Mouse (Mus musculus) kidney, adult 8-10 months (tissue): ENCODE results near the gene Cyth1.

Experiments used
- DNase-seq, 2 experiments: peaks; one replicate each; pipeline ENCODE4 v3.0.0; 2022

Cyth1 gene

DNA sequence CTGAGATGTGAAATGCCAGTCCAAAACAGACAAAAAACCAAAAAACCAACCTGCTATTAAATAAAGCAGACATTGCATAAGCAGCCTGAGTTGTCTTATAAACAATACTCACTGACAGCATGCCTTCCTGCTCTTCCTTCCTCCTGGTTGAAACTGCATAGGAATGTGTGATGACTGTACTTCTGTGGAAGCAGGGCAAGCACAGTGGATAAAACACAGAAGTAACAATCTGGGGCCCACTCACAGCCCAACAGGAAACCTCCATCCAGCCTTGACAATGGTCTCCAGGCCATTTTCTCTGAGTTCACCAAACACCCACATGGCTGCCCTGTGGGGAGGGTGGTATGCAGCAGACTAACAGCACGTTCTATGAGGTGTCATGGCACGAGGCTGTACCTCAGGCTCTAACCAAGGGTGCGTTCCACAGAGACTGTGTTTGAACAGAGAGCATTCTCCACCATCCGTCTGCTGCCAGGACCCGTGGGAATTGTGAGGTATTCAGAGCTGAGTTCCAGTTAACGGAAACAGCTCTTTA is 26.0 kb downstream of the Cyth1 start:
- DNase-seq, result no peak

DNA sequence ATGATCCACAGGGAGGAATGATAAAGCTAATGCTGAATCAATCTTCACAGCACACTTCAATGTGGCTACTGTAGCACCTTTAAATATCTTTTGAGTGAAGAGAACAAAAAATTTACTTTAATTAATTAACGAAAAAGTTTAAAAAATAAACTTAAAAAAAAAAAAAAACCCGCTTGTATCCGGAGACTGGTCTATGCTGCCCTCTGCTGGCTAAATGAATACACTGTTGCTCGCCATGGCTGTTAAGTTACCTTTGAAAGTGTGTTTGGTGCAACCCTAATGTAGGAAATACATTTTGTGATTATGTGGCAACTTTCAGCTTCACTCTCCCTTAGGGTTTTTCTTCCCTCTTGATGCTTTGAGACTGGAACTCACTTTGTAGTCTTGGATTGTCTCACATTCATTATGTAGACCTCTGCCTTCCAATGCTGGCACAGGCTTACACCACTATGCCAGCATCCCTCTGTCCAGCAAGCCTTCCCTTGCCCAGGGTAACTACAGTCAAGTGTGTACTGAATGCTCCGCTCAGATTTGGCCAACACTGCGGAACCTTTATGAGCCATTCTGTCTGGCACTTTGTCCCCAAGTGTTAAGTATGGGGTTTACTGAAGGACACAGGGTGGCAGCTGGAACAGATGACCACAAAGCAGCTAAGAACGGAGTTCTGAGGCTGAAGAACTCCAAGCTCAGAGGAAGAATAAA is 27.7 kb downstream of the Cyth1 start:
- peak in 1 of 2 experiments; percentile 72 for DNase-seq

DNA sequence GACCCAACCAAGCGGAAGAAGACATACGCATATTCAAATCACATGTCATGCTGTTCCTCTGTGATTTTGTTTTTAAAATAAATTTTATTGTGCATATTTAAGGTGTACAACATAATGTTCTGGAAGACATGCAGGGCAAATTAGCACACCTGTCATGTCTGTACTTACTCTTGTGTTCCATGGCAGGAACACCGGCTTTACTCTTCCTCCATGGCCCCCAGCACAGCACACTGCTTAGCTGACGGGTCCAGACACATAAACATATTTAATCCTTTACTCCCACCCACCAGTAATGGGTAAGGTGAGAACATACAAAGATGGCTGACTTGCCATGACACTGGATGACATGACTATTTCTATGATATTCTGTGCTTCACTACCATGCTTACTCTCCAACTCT is 29.3 kb downstream of the Cyth1 start:
- no peak for DNase-seq

DNA sequence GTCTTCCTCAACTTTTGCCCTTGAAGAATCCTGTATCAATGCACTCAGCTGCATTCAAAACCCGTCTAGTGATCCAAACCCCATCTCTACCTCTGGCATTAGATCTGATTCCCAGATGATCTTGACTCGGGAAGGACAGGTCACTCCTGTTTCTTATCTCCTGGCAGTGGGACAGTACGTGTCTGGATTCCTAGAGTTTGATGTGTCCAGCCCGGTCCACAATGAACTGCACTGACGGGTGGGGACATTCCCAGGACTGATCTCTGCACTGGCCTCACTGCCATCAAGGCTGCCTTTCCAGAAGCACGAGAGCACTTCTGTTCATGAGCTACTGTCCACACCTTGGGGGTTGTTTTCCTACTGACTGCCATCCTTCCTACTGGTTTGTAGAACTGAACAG is 31.9 kb downstream of the Cyth1 start:
- DNase-seq, result no peak

DNA sequence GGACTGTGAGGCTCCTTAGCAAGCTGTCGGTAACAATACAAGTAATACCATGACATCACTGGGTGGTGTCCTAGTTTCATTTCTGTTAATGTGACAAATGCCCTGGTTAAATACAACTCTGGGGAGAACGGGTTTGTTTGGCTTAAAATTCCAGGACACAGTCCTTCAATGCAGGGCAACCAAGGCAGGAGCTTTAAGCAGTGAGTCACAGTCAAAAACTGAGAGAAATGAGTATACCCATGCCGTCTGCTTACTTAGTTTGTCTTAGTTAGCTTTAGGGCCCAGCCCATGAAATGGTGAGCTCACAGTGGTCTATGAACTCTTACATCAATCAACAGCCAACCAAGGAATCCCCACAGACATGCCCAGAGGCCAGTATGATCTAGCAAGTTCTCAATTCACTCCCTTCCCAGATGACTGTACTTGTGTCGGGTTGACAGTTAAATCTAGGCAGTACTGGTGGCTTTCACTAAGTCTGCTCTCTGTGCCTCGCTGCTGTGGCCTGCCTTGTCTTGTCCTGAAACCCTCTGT is 32.4 kb downstream of the Cyth1 start:
- no peak for DNase-seq

DNA sequence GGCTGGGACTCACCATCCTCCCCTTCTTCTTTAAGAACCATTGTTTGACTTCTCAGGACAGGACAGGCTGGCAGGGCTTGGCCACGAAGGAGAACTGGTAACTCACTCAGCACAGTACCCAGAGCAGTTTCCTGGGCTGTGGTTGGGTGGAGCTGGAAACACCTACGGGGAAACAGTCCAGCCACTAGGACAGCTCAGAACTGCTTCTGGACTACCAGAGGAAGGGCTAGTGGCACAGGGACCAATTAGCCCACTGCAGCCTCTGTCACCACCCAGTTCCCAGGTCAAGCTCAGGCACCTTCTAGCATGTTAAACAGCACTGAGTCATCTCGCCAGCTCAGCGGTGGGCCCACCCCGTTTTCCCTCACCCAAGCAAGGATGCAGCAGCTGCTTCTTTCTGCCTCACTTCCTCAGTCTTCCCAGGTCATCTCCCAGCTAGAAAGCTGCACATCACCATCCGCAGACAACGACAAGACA is 35.7 kb downstream of the Cyth1 start:
- DNase-seq, result no peak

DNA sequence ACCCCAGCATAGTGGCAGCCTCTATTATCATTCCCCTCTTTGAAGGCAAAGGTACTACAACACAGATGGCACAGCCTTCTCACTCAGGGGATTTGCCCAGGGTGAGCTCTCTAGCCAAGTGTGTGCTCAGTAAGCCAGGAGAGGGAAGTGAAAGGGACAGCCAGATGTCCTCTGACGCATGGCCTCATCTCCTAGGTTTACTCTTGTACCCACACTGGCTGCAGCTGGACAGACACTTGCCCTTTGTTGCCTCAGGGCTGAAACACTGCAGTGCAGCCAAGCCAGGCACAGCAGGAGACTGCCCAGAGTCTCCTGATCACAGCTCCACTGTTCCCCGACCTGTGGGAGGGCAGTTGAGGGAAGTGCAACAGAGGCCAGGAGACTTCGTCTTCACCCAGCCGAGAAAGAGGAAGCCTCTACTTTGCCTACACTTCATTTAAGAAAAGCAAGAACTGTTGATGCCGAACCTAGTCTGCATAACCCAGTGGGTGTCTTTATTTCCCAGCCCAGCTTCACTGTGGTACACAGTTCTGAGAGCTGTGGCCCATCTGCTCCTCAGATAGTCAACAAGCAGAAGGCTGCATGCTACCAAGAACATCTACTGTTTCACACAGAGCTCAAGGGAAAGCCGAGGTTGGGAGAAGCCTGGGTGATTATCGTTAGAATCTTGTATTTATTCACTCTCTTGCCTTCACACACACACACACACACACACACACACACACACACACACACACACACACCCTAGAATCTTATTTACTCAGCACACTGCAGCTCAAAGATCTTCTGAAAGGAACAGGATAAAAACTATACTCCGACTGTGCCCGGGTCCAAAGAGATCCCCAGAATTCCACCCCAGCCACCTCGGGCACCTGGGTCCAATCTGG is 36.4 kb downstream of the Cyth1 start:
- DNase-seq, result peak; percentile 55 to 63

DNA sequence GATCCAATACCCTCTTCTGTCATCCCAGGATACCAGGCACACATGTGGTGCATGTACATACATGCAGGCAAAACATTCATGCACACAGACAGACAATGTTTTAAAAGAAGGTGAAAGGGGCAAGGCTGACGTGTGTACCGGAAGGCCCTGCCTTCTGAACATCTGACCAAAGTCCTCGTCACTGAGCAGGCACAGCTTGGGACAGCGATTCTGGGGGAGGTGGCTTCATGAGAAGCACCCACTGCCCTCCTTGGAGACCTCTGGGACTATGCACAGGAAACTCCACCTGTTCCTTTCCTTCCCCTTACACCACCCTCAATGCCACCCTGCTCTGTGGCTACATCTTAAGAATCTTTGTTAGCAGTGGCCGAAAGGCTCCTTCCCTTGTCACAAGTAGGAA is 37.4 kb downstream of the Cyth1 start:
- DNase-seq, result peak in 1 of 2 experiments; percentile 45

DNA sequence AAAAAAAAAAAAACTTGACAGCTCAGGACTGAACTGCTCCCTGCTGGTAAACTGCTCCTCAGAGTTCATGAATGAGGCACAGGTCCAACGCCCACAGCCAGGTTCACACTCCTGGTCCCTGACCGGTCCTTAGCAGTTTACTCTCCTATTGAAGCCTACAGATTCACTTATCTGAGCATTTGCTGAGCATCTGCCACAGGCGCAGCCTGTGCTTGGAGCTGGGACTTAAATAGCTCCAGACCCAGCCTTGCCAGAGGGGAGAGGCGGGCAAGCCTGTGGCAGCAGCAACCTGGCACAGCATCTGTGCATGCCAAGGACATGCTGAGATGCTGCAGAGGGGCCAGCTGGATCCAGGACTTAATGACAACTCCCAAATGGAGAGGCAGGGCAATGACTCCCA is 38.3 kb downstream of the Cyth1 start:
- DNase-seq, result no peak

DNA sequence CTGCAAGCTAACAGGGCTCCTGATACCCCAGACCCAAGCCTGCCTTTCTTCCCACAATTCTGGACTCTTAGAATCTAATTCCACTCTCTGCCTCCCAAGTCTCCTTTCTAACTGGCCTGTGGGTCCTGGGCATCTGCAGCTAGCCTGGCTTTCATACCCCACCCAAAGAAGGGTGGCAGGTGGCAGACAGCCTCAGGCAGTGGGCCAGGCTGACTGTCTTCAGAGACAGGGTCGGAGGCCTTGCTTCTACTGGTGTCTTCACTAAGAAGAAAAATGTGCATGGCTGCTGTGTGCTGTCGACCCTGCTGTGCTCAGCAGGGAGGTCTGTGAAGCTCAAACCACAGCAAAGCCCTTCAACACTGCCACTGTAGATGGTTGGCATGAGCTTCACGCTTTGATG is 39.0 kb downstream of the Cyth1 start:
- DNase-seq, result no peak

DNA sequence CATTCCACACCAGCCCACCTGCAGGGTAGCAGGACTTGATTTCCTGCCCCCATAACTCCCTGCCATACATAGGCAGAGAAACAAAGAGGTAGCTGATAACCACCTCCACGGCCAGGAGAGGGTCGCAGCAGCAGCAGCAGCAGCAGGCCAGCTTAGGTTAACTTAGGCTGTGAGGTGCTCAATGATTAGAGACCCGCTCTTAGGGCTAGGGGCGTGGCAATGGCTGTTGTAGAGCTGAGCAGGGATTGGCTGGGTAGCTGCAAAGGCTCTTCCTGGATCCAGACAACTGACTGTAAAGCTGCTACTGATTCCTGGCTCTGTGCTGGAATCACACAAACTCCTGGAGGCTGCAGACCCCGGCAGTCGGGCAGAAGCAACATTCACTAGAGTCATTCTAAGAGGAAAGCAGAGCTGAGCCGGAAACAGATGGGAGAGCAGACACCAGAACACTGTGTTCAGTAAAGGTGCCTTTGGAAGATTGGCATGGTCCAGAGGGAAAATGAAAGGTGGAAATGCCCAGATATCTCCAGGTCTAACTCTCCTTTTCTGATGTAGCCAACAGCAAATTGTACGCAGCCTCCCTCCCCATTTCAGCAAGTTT is 39.6 kb downstream of the Cyth1 start:
- no peak for DNase-seq

DNA sequence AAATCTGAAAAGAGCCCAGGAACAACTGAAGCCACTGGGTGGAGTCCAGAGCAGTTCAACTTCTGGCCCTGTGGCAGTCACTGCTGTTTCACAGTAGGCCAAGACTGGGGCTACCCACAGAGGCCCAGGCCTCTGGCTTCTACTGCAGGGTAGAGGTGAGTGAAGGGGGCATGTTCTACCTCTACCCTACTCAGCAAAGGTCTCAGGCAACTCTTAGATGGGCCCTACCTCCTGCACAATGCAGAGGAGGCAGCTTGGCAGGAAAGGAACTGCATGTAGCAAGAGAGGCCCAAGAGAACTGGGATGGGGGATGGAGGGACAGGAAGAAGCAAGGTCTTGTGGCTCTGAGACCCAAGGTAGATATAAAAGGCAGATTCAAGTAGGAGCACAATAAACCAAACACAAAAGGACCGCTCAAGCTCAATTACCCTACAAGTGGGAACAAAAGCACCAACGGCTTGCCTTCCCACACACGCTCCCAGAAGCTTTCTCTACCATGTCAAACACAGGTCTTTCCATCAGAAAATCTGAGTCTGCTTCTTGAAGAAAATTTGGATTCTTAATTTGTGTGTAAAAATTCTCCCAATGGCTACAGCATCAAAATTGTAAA is 40.9 kb downstream of the Cyth1 start:
- DNase-seq, result no peak

DNA sequence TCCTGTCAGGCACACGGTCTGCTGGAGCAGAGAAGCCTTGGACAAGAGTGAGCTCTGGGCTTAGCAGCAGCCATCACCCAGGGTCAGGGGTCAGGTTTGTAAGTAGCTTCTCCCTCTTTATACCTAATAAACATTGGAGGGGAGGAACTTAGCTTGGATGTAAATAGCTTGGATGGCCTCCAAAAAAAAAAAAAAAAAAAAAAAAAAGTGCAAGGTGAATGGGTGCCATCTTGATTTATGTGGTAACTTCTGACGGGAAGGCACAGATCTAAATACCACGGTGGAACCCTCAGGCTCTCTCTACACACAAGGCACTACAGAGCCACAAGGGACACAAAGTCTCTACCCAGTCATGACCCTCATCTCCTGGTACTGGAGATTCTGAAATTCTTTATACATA is 42.1 kb downstream of the Cyth1 start:
- DNase-seq, result no peak

DNA sequence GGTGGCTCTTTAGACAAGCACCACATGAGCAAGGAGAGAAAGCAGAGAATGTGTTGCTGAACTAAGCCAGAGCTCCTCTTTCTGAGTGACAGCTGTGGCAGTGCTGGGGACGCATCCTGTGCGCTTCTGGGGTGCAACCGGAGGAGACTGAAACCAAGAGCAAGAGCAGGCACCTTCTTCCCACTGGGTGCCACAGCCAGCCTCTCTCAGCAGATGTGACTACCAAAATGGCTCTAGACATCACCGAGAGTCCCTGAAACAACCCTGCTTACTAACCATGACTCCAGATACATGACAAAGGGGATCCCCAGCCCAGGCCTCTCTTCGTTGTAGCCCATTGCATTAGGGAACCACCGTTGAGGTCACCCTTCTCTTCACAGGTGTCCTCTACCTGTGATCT is 44.9 kb downstream of the Cyth1 start:
- no peak for DNase-seq

DNA sequence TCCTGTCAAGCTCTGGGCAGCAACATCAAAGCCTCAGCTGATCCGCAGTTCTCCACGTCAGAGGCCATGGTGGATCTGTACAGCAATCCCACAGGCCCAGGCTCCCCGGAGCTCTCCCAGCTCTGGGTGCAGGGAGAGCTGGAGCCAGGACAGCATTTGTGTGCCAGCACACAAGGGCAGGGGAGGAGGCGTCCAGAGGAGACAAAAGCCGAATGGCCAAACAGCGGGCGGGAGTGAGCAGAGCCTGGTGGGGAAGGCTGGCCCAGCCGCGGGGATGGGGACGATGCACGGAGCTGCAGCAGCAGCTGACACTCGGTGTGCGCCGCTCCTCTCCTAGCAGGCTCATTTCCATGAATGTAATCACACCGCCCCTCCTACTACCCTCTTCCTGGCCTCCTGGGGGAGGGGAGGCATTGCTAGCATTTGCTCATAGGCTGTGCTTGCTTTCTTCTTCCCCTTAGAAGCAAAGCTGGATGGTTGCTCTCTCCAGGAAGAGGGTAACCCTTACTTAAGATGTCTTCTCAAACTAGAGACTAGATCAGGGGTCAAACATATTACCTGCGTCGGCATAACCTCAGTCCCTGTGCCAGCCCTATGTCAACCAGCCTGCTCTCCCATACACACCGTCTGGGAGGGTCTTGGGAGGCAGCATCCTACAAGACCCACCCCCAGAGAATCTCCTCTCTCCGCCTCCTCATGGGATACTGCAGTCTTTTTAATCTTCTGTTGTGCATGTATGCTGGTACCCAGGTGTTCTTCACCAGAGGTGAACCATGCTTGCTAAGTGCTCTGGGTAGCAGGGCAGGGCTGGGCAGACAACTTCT is 45.8 kb downstream of the Cyth1 start:
- DNase-seq, result peak; percentile 32 to 46

DNA sequence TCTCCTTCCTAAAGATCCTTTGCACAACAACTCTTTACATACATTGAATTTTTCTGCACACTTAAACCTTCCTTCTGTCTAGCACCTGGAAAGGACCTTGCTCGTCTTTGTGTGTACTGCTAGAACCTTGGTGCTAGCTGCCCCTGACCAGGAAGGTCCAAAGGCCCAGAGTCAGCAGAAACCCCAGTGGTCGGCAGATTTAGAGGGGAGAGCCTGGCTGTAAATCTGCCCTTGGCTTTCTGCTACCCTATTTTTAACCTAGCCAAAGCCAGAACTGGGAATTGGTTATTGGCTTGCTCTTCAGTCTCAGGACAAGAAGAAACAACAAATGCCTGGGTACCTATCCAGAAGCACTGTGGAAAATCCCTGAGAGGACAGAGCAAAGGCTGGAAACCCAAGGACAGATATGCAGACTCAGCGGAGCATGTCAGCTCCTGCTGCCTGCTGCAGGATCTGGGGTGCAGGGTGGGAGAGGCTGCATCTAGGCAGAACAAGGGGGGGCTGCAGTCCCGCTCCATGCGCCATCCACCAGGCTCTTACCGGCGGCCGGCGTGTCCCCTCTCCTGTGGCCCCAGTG is 46.5 kb downstream of the Cyth1 start:
- no peak for DNase-seq

DNA sequence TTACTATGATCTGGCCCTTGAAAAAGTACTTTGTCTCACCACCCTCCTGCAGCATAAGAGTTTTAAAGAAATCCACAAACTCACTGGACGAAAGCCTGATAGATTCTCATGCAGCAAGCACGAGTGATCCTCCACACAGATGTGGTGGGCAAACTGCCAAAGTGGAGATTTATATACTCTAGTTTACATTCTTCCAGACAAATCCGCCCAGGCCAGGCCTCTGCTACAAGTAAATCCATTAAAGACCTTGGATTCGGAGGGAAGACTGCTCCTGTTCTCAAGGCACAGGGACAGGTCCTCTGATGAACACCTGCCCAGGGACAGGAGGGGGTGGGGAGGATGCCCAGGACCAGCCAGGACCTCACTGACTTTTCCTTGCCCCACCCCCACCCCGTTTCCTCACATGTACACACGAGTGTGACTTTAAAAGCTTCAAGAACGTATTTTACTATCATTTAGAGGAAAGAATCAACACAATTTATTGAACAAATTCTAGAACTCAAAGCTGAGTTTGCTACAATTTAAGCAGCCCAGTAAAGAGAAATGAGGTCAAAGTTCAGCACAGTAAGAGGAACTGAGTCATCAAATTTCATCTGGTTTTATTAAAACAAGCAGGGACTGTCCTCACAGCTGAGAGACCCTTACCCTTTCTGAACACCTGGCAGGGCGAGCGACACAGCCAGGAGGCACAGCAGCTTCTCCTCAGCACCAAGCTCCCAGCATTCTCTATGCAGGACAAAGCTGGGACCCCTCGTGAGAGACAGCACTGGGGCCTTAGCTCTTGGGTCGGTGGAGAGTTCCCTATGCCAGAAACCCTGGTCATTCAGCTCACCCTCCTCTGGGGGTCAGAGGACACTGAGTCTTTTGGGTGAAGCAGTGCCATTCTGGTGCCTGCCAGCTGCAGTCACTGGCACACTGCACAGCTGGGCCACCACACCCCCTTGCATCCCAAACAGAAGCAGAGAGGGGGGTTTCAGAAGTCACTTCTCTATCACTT is 47.3 kb downstream of the Cyth1 start:
- no peak for DNase-seq

DNA sequence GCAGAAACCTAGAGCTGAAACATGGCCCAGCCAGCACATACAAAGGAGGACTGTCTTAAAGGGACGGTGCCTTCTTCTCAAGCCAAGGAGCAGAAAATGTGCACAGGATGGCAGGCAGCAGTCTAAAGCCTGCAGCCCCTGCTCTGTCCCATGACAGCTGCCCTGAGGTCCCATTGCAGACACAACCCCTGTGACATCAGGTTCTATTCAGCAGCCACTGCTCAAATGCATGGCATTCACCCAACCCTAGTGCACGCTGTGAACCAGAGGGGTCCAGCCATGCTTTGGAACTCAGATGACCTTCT is 50.1 kb downstream of the Cyth1 start:
- DNase-seq, result no peak

DNA sequence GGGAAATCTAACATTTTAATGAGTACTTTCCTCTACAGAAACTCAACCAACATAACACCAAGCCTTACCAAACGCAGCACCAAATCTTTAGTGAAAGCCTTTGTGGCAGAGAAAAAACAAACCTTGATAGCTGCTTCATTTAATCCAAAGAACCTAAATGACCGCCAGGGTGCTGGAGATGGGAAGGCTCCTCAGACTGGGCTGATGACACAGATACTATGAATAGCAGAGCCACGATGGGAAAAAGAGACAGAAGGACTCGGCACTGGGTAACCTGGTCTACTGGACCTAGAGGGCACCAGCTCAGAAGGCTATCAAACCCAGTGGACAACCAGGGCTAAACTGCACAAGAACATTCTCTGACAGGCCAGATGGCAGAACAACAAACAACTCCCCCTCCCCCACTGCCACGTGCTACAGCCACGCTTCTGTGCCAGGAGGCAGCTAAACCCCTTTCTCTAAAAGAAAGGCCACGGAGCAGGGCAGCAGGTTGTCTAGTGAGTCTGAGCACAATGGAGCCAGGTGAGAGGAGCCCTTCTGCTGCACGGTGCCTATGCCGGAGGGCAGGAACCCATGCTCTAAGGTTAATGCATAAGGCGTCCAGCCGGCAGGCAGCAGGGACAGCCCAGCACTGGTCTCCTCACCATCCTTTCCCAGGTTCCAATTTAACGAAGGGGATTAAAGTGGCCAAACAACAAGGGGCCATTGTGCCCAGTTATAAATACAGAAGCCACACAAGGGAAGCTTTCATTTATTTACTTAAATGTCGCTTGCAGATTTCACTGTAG is 50.7 kb downstream of the Cyth1 start:
- DNase-seq, result peak; percentile 40 to 56
